Mouse (Mus musculus): Measurements from ENCODE around the gene Gm20532. TPM values are rescaled to one million over a fixed set of nuclear protein-coding genes. Genes with fewer than 3 reads are reported as not detected.

The Gm20532 gene
- polyA plus RNA-seq, 1 experiment from 2014 or later: not detected

GRCm38 (mm10) chr2:26606579-26606978, 20.1 kb downstream of the Gm20532 start:
- no peaks in the 10 kb centered on the region for H3K9me3 ChIP-seq
- H3K4me3 ChIP-seq: no peak overlapping the region
- peak overlapping the region; percentile 72 for H3K27ac ChIP-seq (replicated peaks)
- 64% methylated on average over 3 of the region's 3 CpGs for WGBS
- H3K36me3 ChIP-seq: no peaks in the 10 kb centered on the region
- H3K9ac ChIP-seq: peak overlapping the region; percentile 44; the same call in 1 of the 2 replicates
- no peak for ATAC-seq (ENCODE audit: extremely low read depth, insufficient number of reproducible peaks, low FRiP score, low TSS enrichment)
- H3K4me2 ChIP-seq: no peak overlapping the region
- peaks cover 37% of the 10 kb centered on the region for H3K4me1 ChIP-seq
- H3K27me3 ChIP-seq (replicated peaks): no peaks in the 10 kb centered on the region

- WGBS: 44% methylated on average over 6 of the region's 6 CpGs
- no peaks in the 10 kb centered on the region for H3K36me3 ChIP-seq
- peaks cover 37% of the 10 kb centered on the region for H3K4me1 ChIP-seq
- no peak overlapping the region for H3K4me3 ChIP-seq
- ATAC-seq (ENCODE audit: extremely low read depth, insufficient number of reproducible peaks, low FRiP score, low TSS enrichment): no peak
- H3K9ac ChIP-seq: peak overlapping the region; percentile 44
- H3K27me3 ChIP-seq (replicated peaks): no peaks in the 10 kb centered on the region
- no peak overlapping the region for H3K4me2 ChIP-seq
- no peaks in the 10 kb centered on the region for H3K9me3 ChIP-seq
- H3K27ac ChIP-seq (replicated peaks): peak overlapping the region; percentile 72
Measured at GRCm38 (mm10) chr2:26607056-26607910, 20.8 kb downstream of the Gm20532 start.

- Histone ChIP-seq H3K4me3 (no peak overlapping the region), H3K27me3 (replicated peaks) (no peaks in the 10 kb centered on the region), H3K9ac (no peak overlapping the region), H3K4me1 (peaks cover 26% of the 10 kb centered on the region), H3K4me2 (no peak overlapping the region), H3K9me3 (no peaks in the 10 kb centered on the region), H3K36me3 (no peaks in the 10 kb centered on the region), H3K27ac (replicated peaks) (no peak overlapping the region)
- ATAC-seq (ENCODE audit: extremely low read depth, insufficient number of reproducible peaks, low FRiP score, low TSS enrichment): no peak
Measured at GRCm38 (mm10) chr2:26608781-26609180, 22.3 kb downstream of the Gm20532 start.

- H3K4me2 ChIP-seq: no peak overlapping the region
- no peak for ATAC-seq (ENCODE audit: extremely low read depth, insufficient number of reproducible peaks, low FRiP score, low TSS enrichment)
- peaks cover 26% of the 10 kb centered on the region for H3K4me1 ChIP-seq
- no peaks in the 10 kb centered on the region for H3K27me3 ChIP-seq (replicated peaks)
- no peak overlapping the region for H3K27ac ChIP-seq (replicated peaks)
- H3K9ac ChIP-seq: no peak overlapping the region
- H3K9me3 ChIP-seq: no peaks in the 10 kb centered on the region
- no peak overlapping the region for H3K4me3 ChIP-seq
- H3K36me3 ChIP-seq: no peaks in the 10 kb centered on the region
Measured at GRCm38 (mm10) chr2:26609261-26609661, 22.8 kb downstream of the Gm20532 start.

- no peak overlapping the region for H3K4me2 ChIP-seq
- no peaks in the 10 kb centered on the region for H3K9me3 ChIP-seq
- H3K36me3 ChIP-seq: no peaks in the 10 kb centered on the region
- no peak overlapping the region for H3K27ac ChIP-seq (replicated peaks)
- WGBS: 61% methylated on average over 3 of the region's 3 CpGs
- no peak overlapping the region for H3K4me3 ChIP-seq
- H3K9ac ChIP-seq: no peak overlapping the region
- H3K4me1 ChIP-seq: peaks cover 21% of the 10 kb centered on the region
- ATAC-seq (ENCODE audit: extremely low read depth, insufficient number of reproducible peaks, low FRiP score, low TSS enrichment): no peak
- H3K27me3 ChIP-seq (replicated peaks): no peaks in the 10 kb centered on the region
Measured at GRCm38 (mm10) chr2:26610526-26610925, 24.1 kb downstream of the Gm20532 start.

- no peaks in the 10 kb centered on the region for H3K9me3 ChIP-seq
- no peak overlapping the region for H3K4me2 ChIP-seq
- H3K36me3 ChIP-seq: no peaks in the 10 kb centered on the region
- no peaks in the 10 kb centered on the region for H3K27me3 ChIP-seq (replicated peaks)
- no peak for ATAC-seq (ENCODE audit: extremely low read depth, insufficient number of reproducible peaks, low FRiP score, low TSS enrichment)
- no peak overlapping the region for H3K27ac ChIP-seq (replicated peaks)
- H3K4me3 ChIP-seq: no peak overlapping the region
- H3K9ac ChIP-seq: no peak overlapping the region
- H3K4me1 ChIP-seq: peaks cover 19% of the 10 kb centered on the region
Measured at GRCm38 (mm10) chr2:26611054-26611453, 24.6 kb downstream of the Gm20532 start.

GRCm38 (mm10) chr2:26611896-26612295, 25.5 kb downstream of the Gm20532 start:
- no peak for ATAC-seq (ENCODE audit: extremely low read depth, insufficient number of reproducible peaks, low FRiP score, low TSS enrichment)
- H3K4me2 ChIP-seq: no peak overlapping the region
- no peaks in the 10 kb centered on the region for H3K27me3 ChIP-seq (replicated peaks)
- no peaks in the 10 kb centered on the region for H3K9me3 ChIP-seq
- no peaks in the 10 kb centered on the region for H3K36me3 ChIP-seq
- H3K4me1 ChIP-seq: peaks cover 11% of the 10 kb centered on the region
- H3K9ac ChIP-seq: no peak overlapping the region
- H3K27ac ChIP-seq (replicated peaks): no peak overlapping the region
- H3K4me3 ChIP-seq: no peak overlapping the region

- Histone ChIP-seq H3K4me3 (no peak overlapping the region), H3K36me3 (no peaks in the 10 kb centered on the region), H3K27ac (replicated peaks) (no peak overlapping the region), H3K4me1 (peaks cover 10% of the 10 kb centered on the region; the same call in 1 of the 2 replicates), H3K9me3 (no peaks in the 10 kb centered on the region), H3K4me2 (no peak overlapping the region), H3K27me3 (replicated peaks) (0 out of 2 replicates have a peak, but pooled peaks cover 8% of the 10 kb centered on the region), H3K9ac (no peak overlapping the region)
- no peak for ATAC-seq (ENCODE audit: extremely low read depth, insufficient number of reproducible peaks, low FRiP score, low TSS enrichment)
- 70% methylated on average over 5 of the region's 5 CpGs for WGBS
Measured at GRCm38 (mm10) chr2:26614903-26615302, 28.5 kb downstream of the Gm20532 start.

- H3K4me1 ChIP-seq: peaks cover 10% of the 10 kb centered on the region; the same call in 1 of the 2 replicates
- H3K27ac ChIP-seq (replicated peaks): no peak overlapping the region
- H3K27me3 ChIP-seq (replicated peaks): 0 out of 2 replicates have a peak, but pooled peaks cover 8% of the 10 kb centered on the region
- no peak overlapping the region for H3K4me2 ChIP-seq
- 72% methylated on average over 4 of the region's 4 CpGs for WGBS
- H3K9me3 ChIP-seq: no peaks in the 10 kb centered on the region
- ATAC-seq (ENCODE audit: extremely low read depth, insufficient number of reproducible peaks, low FRiP score, low TSS enrichment): no peak
- no peak overlapping the region for H3K4me3 ChIP-seq
- H3K9ac ChIP-seq: no peak overlapping the region
- H3K36me3 ChIP-seq: no peaks in the 10 kb centered on the region
Measured at GRCm38 (mm10) chr2:26615459-26616124, 29.2 kb downstream of the Gm20532 start.

GRCm38 (mm10) chr2:26617331-26617730, 30.9 kb downstream of the Gm20532 start:
- no peaks in the 10 kb centered on the region for H3K36me3 ChIP-seq
- H3K27me3 ChIP-seq (replicated peaks): 0 out of 2 replicates have a peak, but pooled peaks cover 8% of the 10 kb centered on the region
- no peak overlapping the region for H3K27ac ChIP-seq (replicated peaks)
- WGBS: 55% methylated on average over 6 of the region's 6 CpGs
- no peaks in the 10 kb centered on the region for H3K9me3 ChIP-seq
- ATAC-seq (ENCODE audit: extremely low read depth, insufficient number of reproducible peaks, low FRiP score, low TSS enrichment): no peak
- H3K9ac ChIP-seq: no peak overlapping the region
- no peak overlapping the region for H3K4me2 ChIP-seq
- H3K4me3 ChIP-seq: no peak overlapping the region
- peaks cover 10% of the 10 kb centered on the region; the same call in 1 of the 2 replicates for H3K4me1 ChIP-seq

- WGBS: 55% methylated on average over 6 of the region's 7 CpGs
- H3K4me2 ChIP-seq: no peak overlapping the region
- H3K9me3 ChIP-seq: no peaks in the 10 kb centered on the region
- no peak overlapping the region for H3K4me3 ChIP-seq
- no peaks in the 10 kb centered on the region for H3K36me3 ChIP-seq
- 0 out of 2 replicates have a peak, but pooled peaks cover 8% of the 10 kb centered on the region for H3K27me3 ChIP-seq (replicated peaks)
- ATAC-seq (ENCODE audit: extremely low read depth, insufficient number of reproducible peaks, low FRiP score, low TSS enrichment): no peak
- H3K27ac ChIP-seq (replicated peaks): no peak overlapping the region
- H3K9ac ChIP-seq: no peak overlapping the region
- H3K4me1 ChIP-seq: peaks cover 10% of the 10 kb centered on the region; the same call in 1 of the 2 replicates
Measured at GRCm38 (mm10) chr2:26617928-26618327, 31.5 kb downstream of the Gm20532 start.

Measured in heart, embryonic 13.5 days (tissue).